Mouse (Mus musculus) MN1 (cell line): ENCODE measurements at regions not wholly inside any gene's neighbourhood (a gene's known extent, or its start where the extent isn't known, plus 50 kb on each side); places are given as distances from the start of the nearest gene placed in this dataset.
A peak's percentile ranks its signal among the peaks of the same experiment; 100 is the strongest.

Experiments used
- DNase-seq: peaks from one replicate; pipeline ENCODE4 v3.0.0-alpha.2; 2016; ENCODE audit warnings: low spot score

DNA sequence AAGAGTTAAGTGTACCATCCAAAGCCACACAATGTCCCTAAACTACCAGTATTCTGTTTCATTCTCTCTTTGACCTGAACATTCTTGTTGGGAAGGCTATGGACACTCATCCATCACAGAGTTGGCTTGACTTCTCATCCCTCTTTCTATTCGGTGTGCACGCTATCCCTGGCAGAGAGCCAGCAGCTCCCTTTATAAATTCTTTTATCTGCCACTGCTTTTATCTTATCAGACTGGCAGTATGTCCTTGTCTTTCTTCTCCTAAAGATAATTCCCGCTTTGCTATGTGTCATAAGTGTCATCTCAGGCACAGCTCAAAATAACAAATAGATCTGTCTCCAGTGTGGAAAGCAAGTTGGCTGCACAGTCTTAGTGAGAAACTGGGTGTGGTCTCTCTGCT is 106.6 kb upstream of the Lipc start:
- no peak for DNase-seq

DNA sequence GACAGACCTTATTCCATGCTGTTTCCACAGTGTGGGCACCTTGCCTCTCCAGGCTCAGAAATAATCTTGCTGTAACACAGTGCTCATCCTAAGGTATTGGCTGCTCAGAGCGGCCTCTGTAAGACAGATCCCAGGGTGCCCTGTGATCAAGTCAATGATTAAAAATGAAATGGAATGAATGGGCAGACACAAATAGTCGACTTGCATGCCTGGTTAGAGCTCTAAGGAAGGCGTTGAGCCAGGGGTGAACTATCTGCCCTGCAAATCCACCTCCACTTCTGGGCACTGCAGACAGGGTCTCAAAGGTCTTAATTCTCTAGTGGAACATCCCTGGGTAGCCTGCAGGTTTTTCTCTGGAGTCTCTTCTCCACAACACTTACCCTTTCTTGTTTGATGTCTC is 104.8 kb upstream of the Lipc start:
- DNase-seq = no peak

DNA sequence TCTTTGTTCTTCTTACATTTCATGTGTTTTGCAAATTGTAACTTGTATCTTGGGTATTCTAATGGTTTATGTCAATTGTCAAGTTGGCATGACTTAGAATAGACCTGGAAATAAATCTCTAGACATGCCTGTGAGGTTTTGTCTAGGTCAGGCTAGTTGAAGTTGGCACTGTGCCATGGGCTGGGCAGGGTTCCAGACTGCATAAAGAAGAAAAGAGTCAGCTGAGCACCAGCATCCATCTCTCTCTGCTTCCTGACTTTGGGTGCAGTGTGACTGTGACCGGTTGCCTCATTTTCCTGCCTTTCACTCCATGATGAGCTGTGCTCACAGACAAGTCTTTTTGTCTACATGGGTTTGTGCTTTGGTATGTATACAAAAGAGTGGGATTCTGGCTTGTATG is 91.9 kb upstream of the Lipc start:
- no peak for DNase-seq

DNA sequence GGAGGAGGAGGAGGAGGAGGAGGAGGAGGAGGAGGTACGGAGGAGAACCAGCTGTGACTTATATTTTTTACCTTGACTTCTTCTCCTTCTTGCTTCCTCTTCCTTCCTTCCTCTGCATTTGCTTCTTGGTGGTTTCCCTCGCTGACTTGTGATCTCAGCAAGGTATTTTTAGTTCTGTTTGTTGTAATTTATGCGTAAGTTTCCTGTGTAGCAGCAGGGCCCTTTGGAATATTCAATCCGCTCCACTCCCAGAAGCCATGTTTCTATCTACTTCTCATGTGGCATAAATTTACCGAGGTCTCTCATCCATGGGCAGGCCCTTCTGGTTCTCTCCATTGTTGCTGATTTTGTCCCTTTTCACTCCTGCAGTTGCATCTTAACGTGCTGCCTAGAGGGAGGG is 83.3 kb upstream of the Lipc start:
- DNase-seq = no peak

DNA sequence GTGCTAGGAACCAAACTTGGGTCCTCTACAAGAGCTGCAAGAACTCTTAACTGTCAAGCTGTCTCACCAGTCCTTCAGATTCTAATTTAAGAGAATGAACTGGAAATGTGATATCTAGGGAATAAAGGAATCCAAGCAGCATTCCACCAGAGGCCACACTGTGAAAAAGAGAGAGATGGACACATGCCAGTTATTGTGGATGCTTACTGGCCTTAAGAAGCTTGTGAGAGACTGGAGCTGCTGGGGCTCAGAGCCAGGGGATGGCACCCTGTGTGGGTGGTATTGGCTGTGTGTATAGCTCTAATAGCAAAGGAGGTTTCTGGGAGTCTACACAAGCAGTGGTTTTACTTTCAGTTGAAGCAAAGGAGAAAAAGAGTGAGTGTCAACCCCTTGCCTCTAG is 80.1 kb upstream of the Lipc start:
- no peak for DNase-seq

DNA sequence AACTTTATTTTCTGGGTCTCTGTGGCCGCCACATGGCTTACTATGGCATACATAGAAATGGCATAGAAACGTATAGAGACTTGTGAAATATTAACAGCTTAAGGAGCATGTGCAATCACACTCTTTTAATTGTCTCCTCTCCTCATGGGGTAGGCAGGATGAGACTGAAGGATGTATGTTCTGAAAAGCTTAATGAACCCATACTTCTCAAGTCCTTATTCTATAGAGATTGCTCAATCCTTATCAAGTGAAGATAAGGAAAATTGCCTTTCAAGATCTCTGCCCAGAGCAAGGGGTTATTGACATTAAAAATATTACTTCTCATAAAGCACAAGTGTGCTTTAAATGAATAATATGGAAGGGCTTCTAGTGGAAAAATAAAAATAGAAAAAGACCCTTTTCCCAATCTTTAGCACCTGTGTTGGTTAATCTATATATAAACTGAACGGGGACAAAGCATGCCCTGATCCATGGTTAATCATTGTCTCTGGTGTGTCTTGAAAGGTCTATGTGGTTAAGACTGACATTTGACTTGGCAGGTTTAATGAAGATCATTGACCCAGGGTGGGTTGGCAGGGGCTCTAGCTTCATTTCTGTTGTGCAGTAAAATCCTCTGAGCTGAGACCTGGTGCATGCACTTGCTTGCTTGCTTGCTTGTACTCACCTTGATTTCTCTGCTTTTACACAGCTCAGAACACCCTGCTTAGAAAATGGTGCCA is 78.3 kb upstream of the Lipc start:
- no peak for DNase-seq

DNA sequence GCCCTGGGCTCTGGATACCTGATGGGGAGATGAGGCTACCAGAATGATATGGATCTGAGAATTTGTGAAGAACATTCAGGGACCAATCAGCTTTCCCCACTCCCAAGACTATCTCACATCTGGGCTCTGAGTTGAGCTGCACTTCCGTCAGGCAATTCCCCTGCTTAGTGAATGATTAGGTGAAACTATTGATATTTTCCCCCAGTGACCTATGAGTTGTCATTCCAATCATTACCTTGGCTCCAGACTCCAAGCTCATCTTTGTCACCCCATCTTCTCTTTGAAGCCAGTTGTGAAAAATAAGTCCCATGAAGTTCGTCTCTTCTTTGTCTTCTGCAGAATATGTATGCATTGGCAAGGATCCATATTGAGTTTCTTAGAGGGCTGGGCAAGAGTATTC is 76.1 kb upstream of the Lipc start:
- no peak for DNase-seq

DNA sequence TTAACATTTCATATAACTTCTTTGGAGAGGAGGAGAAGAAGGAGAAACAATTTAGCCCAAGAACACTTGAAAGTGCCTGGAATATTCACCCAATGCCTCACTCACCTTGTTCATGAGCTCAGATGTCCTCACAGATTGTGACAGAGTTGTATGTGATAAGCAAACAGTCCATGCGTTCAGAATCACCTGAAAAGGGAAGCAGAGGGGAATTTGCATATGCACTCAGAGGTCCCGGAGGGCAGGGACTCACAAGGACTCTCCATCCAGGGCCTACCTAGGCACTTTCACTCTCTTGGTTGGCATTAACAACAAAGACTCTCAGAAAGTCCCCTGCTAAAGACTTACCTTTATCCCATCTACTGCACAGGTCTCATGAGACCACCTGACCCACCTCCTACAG is 75.6 kb upstream of the Lipc start:
- no peak for DNase-seq

DNA sequence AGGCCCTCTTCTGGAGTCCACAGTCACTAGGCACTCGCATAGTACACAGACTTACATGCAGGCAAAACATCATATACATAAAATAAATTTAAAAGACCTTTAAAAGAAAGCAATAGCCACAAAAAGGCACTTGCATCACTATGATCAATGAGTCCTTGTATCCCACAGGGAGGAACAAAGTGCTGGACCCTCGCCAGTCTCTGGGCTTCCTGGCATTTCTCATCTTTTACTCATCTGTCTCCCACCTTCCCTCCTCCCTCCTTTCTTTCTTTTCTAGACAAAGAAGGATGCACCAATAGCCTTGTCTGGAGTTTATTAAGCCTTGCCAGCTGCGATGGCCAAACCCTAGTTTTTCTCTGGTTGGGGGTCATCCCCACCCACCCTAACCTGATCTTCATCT is 73.2 kb upstream of the Lipc start:
- DNase-seq = peak; percentile 12

DNA sequence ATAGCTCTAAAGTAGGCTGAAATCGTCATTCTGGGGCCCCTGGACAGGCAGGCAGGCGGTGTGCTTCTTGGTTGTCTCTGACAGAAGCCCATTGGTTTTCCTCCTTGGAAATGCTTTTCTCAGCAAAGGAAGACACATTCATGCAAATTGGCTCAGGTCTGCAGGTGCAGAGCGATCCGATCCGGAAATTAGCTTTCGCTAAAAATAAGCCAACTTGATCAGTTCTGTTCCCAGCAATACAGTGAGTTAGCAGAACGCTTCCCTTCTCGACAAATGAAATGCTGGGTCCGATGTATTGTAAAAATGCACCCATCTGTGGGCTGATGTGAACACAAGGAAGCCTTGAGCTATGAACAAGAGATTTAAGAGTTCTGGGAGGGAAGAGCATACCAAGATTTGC is 66.2 kb upstream of the Lipc start:
- DNase-seq = no peak

DNA sequence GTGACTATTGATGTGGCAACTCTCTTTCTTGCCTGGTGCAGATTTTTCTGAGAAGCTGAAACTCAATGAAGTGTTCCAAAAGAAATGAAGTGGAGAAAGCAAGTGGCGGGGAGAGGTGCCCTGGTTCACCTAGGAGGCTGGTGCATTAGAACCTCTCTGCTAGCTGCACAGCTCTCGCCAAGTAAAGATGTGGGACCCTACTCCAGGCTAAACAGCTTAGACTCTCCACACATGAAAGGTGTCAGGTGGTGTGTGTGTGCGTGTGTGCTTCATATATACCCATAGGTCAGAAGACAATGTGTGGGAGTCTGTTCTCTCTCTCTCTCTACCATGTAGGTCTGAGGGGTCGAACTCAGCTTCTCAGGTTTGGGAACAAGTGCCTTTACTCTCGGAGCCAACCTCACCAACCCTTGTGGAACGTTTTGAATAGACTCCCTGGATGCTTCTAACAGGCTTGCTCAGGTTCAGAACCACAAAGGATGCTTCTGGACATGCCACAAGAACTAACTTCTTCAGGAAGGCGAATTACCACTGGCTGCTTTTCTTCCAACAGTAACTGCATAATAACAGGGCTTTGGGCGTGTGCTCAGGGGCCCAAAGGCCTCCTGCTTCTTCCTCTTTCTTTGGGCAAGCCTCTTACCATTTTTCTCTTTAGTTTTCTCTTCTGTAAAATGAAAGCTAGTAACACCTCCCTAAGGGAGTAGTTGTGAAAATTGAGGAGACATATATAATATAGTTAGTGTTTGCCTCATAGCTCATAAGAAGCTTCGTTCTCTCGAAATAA is 65.6 kb upstream of the Lipc start:
- no peak for DNase-seq

DNA sequence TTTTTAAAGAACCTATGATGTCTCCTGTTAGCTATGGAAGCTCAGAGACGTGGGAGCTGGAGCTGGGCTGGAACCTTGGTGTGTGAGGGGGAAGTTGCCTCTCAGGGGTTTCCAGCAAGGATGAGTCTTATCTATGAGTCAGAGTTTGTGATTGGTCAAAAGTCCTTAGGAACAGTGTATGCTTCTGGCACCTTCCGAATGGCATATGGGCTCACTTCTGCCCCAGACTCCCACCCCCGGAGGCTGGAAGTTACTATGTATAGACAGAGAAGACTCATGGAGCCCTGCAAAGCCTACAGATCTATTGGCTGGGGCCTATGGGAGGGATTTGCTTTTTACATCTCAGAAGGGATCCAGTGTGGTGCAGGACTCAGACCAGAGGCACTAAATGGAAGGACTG is 63.9 kb upstream of the Lipc start:
- DNase-seq = no peak

DNA sequence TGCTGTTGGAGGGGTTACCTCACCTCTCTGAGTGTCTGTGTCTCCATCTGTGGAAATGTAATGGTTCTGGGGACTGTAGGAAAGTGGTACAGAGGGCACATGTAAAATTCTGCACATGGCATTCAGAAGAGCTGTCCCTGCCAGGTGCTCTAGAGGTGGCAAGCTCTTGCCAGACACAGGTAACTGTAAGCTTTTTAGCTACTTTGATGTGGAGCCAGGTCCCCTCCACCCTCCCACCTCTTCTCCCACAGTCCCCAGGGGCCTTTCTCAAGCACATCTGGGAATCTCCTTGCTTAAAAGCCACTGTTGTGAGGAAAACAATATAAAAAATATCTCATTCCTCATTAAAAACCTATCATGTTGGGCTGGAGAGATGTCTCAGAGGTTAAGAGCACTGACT is 63.4 kb upstream of the Lipc start:
- no peak for DNase-seq

DNA sequence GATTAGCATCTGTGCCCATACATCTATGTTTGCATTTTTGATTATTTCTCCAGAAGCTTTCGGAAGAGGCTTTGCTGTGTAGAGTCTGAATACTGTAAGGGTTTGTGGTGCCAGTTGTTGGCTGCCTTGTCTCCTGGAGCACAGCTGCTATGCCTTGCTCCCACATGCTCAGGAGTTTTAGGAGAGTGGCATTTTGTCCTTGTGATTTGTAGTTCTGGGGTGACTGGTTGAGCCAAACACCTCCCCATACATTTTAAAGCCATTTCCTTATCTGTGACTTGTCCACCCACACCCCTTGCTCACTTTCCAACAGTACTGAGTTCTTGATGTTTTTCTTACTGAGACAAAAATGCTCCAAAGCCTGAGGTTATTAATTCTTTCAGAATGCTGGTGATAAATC is 60.4 kb upstream of the Lipc start:
- no peak for DNase-seq

DNA sequence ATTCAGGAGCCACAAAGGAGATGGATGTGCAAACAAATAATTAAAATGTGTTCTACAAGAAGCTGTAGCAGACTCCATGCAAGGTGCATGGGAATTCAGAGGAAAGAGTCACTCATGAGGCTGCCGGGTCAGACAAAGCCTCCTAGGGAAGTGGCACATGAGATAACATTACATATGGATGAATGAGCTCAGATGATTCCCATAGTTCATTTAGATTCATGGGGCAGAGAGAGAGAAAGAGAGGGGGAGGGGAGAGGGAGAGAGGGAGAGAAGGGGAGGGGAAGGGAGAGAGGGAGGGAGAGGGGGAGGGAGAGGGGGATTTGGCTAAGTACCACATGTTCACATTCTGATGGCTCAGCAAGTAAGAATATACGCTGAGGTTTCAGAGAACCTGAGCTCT is 52.6 kb upstream of the Lipc start:
- DNase-seq = no peak
